Mouse (Mus musculus) ZHBTc4 (cell line): ENCODE measurements around the gene Sh3pxd2a.

ENCODE experiments used
- DNase-seq: peaks from one replicate; pipeline ENCODE4 v3.0.0-alpha.2; 2011; ENCODE audit warnings: low read depth, low spot score

Gene Sh3pxd2a

GRCm38 (mm10) chr19:47314076-47314941 is 149.9 kb downstream of the Sh3pxd2a start:
- DNase-seq = peak; percentile 79

GRCm38 (mm10) chr19:47313387-47314075 is 150.7 kb downstream of the Sh3pxd2a start:
- no peak for DNase-seq

- DNase-seq = no peak
Observed at GRCm38 (mm10) chr19:47311162-47311561, 153.0 kb downstream of the Sh3pxd2a start.

GRCm38 (mm10) chr19:47309824-47310223 is 154.4 kb downstream of the Sh3pxd2a start:
- no peak for DNase-seq

- no peak for DNase-seq
Observed at GRCm38 (mm10) chr19:47306917-47307315, 157.3 kb downstream of the Sh3pxd2a start.

GRCm38 (mm10) chr19:47306128-47306916 is 157.9 kb downstream of the Sh3pxd2a start:
- no peak for DNase-seq

GRCm38 (mm10) chr19:47305401-47305800 is 158.8 kb downstream of the Sh3pxd2a start:
- DNase-seq = no peak

- DNase-seq = no peak
Observed at GRCm38 (mm10) chr19:47304170-47304745, 159.9 kb downstream of the Sh3pxd2a start.

GRCm38 (mm10) chr19:47303128-47303527 is 161.1 kb downstream of the Sh3pxd2a start:
- DNase-seq = no peak

GRCm38 (mm10) chr19:47302191-47302852 is 161.9 kb downstream of the Sh3pxd2a start:
- DNase-seq = peak; percentile 44

GRCm38 (mm10) chr19:47301303-47302190 is 162.7 kb downstream of the Sh3pxd2a start:
- DNase-seq = no peak

- no peak for DNase-seq
Observed at GRCm38 (mm10) chr19:47298100-47298499, 166.1 kb downstream of the Sh3pxd2a start.

GRCm38 (mm10) chr19:47292451-47292951 is 171.7 kb downstream of the Sh3pxd2a start:
- DNase-seq = no peak

GRCm38 (mm10) chr19:47291307-47292080 is 172.7 kb downstream of the Sh3pxd2a start:
- DNase-seq = no peak

GRCm38 (mm10) chr19:47286886-47287450 is 177.2 kb downstream of the Sh3pxd2a start:
- peak; percentile 84 for DNase-seq

GRCm38 (mm10) chr19:47285581-47285980 is 178.6 kb downstream of the Sh3pxd2a start:
- DNase-seq = peak; percentile 80

GRCm38 (mm10) chr19:47282688-47283215 is 181.4 kb downstream of the Sh3pxd2a start:
- DNase-seq = no peak

GRCm38 (mm10) chr19:47282050-47282454 is 182.1 kb downstream of the Sh3pxd2a start:
- no peak for DNase-seq
